Mouse (Mus musculus) hindbrain, embryonic 10.5 days (tissue): ENCODE measurements around the gene Paics. TPM values are rescaled to one million over a fixed set of nuclear protein-coding genes. Genes with fewer than 3 reads are reported as not detected.

Source experiments
- DNase-seq: peaks from one replicate; pipeline ENCODE4 v3.0.0-alpha.2; 2017; ENCODE audit warnings: low spot score
- H3K27ac ChIP-seq: fragments of 300-500 bp; sonication (generic); 2 replicates; pipeline ENCODE4 v1.5.1; 2016; ENCODE audit warnings: mild to moderate bottlenecking, moderate library complexity
- H3K27me3 ChIP-seq: fragments of 300-500 bp; sonication (generic); 2 replicates; pipeline ENCODE4 v1.6.1; 2016; ENCODE audit warnings: mild to moderate bottlenecking; ENCODE audit not compliant: poor library complexity, insufficient read depth, severe bottlenecking
- H3K36me3 ChIP-seq: fragments of 300-500 bp; sonication (generic); 2 replicates; pipeline ENCODE4 v1.6.1; 2016; ENCODE audit warnings: mild to moderate bottlenecking, moderate library complexity
- H3K4me1 ChIP-seq: fragments of 300-500 bp; sonication (generic); replicated peaks from 2 replicates; pipeline ENCODE4 v1.6.1; 2016; ENCODE audit warnings: mild to moderate bottlenecking
- H3K4me3 ChIP-seq: fragments of 300-500 bp; sonication (generic); 2 replicates; pipeline ENCODE4 v1.5.1; 2016; ENCODE audit warnings: mild to moderate bottlenecking, moderate library complexity
- H3K9me3 ChIP-seq: fragments of 300-500 bp; sonication (generic); 2 replicates; pipeline ENCODE4 v1.6.1; 2016; ENCODE audit warnings: mild to moderate bottlenecking, moderate library complexity
- WGBS: fragments of 180-500 bp; shearing (Covaris S2); methylation state at CpG from one replicate; pipeline ENCODE4 v1.1.7; 2016; 5-methylcytosine and 5-hydroxymethylcytosine counted together
- polyA plus RNA-seq: library from polyadenylated mRNA; unstranded; fragments of >200 nt; fragmentation: Nextera tagmentation; extraction: Ambion mirVana; gene quantifications from 2 replicates; pipeline ENCODE4 v1.2.1, GENCODE M21; 2016

Gene Paics
- polyA plus RNA-seq, 1 experiment from 2014 or later, result 337 TPM

- H3K9me3 ChIP-seq, result peaks cover 12% of the 10 kb centered on the region; the same call in 1 of the 2 replicates
- no peak for DNase-seq
- peaks cover 53% of the 10 kb centered on the region for H3K36me3 ChIP-seq
- no peaks in the 10 kb centered on the region for H3K4me1 ChIP-seq
- no peaks in the 10 kb centered on the region for H3K27me3 ChIP-seq
- 77% methylated on average over 7 of the region's 7 CpGs for WGBS
- H3K27ac ChIP-seq, result no peak overlapping the region
- H3K4me3 ChIP-seq, result no peak overlapping the region
Measured at GRCm38 (mm10) chr5:76929180-76929877, 21.8 kb upstream of the Paics start.

DNA sequence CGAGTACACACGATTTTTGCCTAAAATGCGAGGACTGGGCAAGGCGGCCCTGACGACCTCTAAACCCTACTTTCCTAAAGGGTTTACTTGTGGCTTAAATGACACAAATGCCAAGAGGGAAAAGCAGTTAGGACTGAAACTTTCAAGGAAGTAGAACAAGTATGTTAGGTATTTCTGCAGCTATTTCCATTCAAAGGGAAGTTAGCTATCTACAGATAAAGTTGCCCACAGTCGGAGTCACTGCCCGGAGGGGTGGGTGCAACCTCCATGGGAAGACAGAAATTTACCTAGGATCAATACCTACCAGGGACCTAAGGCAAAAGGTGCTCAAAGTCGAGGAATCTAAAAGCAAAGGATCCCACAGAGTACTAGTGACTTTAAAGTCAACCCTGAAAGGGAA is 11.4 kb upstream of the Paics start:
- DNase-seq, result no peak
- Histone ChIP-seq H3K27ac (no peak overlapping the region), H3K9me3 (peaks cover 8% of the 10 kb centered on the region; the same call in 1 of the 2 replicates), H3K36me3 (peaks cover 44% of the 10 kb centered on the region), H3K4me1 (no peaks in the 10 kb centered on the region), H3K4me3 (no peak overlapping the region), H3K27me3 (no peaks in the 10 kb centered on the region)
- WGBS, result 95% methylated on average over 8 of the region's 8 CpGs

DNA sequence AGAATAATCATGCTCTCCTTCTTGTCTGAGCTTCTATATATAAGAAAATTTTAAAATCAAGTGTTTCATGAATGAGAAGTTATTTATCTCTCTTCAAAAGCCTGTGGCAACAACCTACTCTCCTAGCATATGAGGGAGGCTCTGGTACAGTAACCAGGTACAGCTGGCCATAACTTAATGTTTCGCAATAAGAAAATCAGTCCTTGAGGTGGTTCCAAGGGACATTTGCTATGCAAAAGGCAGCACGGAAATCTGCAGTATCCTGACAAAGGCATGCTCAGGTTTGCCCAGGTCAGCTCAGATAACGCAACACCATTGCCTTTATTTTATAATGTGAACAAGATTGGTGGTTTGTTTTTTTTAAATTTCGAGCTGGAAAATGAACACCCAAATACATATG is 9.1 kb upstream of the Paics start:
- no peak for DNase-seq
- Histone ChIP-seq H3K4me3 (no peak overlapping the region), H3K27me3 (no peaks in the 10 kb centered on the region), H3K9me3 (peaks cover 8% of the 10 kb centered on the region; the same call in 1 of the 2 replicates), H3K4me1 (0 out of 2 replicates have a peak, but pooled peaks cover 16% of the 10 kb centered on the region), H3K36me3 (peaks cover 55% of the 10 kb centered on the region), H3K27ac (no peak overlapping the region)
- WGBS, result 92% methylated on average over 4 of the region's 4 CpGs

DNA sequence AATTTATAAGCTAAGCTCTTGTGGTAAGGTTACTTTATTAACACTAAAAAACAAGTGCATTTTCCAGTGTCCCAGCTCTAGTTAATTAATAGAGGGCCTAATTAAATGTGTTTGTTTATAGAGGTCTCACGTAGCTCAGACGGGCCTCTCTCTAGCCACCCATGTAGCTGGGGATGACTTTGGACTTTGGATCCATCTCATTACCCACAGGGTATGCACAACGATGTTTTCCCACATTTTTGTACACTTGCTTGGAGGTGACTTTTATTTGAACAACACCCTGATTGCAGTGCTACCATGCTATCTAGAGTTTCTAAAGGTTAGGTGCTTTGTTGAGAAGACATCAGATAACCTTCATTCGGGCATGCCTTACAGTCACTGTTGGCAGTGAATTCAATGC is 8.6 kb upstream of the Paics start:
- H3K27ac ChIP-seq, result no peak overlapping the region
- H3K36me3 ChIP-seq, result peaks cover 60% of the 10 kb centered on the region
- no peak overlapping the region for H3K4me3 ChIP-seq
- peaks cover 8% of the 10 kb centered on the region; the same call in 1 of the 2 replicates for H3K9me3 ChIP-seq
- 0 out of 2 replicates have a peak, but pooled peaks cover 16% of the 10 kb centered on the region for H3K4me1 ChIP-seq
- no peak for DNase-seq
- 97% methylated on average over 4 of the region's 4 CpGs for WGBS
- no peaks in the 10 kb centered on the region for H3K27me3 ChIP-seq

GRCm38 (mm10) chr5:76944965-76945677 is 6.0 kb upstream of the Paics start:
- peaks cover 71% of the 10 kb centered on the region for H3K36me3 ChIP-seq
- H3K9me3 ChIP-seq, result no peaks in the 10 kb centered on the region
- DNase-seq, result no peak
- no peaks in the 10 kb centered on the region for H3K27me3 ChIP-seq
- H3K4me3 ChIP-seq, result no peak overlapping the region
- H3K4me1 ChIP-seq, result peaks cover 36% of the 10 kb centered on the region
- H3K27ac ChIP-seq, result no peak overlapping the region
- WGBS, result 80% methylated on average over 6 of the region's 6 CpGs

DNA sequence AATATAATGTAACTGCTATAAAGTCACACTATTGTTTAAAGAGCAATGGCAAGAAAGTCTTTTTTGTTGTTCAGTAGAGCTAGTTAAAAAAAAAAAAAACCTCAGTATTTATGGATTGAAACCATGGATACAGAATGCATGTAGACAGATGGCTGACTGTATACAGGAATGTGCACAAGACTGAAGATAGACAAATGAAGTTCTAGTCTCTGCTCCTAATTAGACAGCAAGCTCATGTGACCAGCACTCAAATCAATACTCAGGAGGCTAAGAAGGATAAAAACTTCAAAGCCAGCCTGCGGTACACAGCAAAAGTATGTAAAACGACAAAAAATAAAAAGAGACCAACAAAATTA is 5.5 kb upstream of the Paics start:
- no peaks in the 10 kb centered on the region for H3K27me3 ChIP-seq
- no peaks in the 10 kb centered on the region for H3K9me3 ChIP-seq
- no peak overlapping the region for H3K4me3 ChIP-seq
- WGBS, result 88% methylated on average over 2 of the region's 2 CpGs
- peaks cover 40% of the 10 kb centered on the region for H3K4me1 ChIP-seq
- H3K27ac ChIP-seq, result no peak overlapping the region
- H3K36me3 ChIP-seq, result peaks cover 66% of the 10 kb centered on the region
- DNase-seq, result no peak

DNA sequence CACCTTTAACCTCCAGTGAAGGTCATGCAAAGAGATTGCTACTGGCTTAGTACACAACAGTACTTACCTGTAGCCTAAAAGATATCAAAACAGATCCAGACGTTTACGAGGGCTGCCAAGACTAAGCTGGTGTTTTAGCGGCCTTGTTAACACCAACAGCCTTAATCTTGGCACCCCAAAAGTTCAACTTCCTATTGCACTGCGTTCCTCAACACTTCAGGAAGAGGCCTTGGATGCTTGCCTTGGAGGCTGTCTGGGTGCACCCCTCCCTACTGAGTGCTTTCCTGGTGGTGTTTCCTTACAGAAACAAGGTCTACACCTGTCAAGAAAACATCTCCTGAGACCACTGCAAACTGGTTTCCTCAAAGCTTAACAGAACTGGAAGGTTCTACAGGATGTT is 4.0 kb upstream of the Paics start:
- Histone ChIP-seq H3K4me3 (no peak overlapping the region), H3K9me3 (no peaks in the 10 kb centered on the region), H3K27ac (no peak overlapping the region), H3K4me1 (peaks cover 40% of the 10 kb centered on the region), H3K36me3 (peaks cover 51% of the 10 kb centered on the region), H3K27me3 (no peaks in the 10 kb centered on the region)
- 92% methylated on average over 4 of the region's 4 CpGs for WGBS
- no peak for DNase-seq

DNA sequence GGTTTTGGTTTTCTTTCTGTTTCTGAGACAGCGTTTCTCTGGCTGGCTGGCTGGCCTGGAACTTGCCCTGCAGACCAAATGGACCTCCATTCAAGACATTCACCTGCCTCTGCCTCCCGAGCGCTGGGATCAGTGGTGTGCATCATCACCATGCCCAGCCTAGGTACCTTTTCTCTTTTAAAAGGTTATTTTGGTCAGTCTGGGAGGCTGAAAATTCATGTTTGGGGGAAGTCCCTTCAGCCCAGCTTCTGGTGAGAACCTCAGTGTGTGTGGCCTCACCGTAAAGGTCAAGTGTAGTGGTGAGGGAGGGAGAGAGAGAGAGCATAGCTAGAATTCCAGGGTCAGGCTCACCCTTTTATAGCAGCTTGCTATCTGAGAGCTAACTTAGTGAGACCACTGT is 3.3 kb upstream of the Paics start:
- 92% methylated on average over 4 of the region's 4 CpGs for WGBS
- no peak for DNase-seq
- H3K27ac ChIP-seq, result no peak overlapping the region
- peaks cover 45% of the 10 kb centered on the region for H3K36me3 ChIP-seq
- H3K27me3 ChIP-seq, result no peaks in the 10 kb centered on the region
- H3K4me1 ChIP-seq, result peaks cover 46% of the 10 kb centered on the region
- H3K9me3 ChIP-seq, result no peaks in the 10 kb centered on the region
- no peak overlapping the region for H3K4me3 ChIP-seq

- H3K27ac ChIP-seq, result peak overlapping the region; percentile 92
Measured at GRCm38 (mm10) chr5:76950343-76951105, 583 bp upstream of the Paics start.

GRCm38 (mm10) chr5:76952112-76953040 is 1.3 kb downstream of the Paics start:
- Histone ChIP-seq H3K27me3 (no peaks in the 10 kb centered on the region), H3K27ac (peak overlapping the region; percentile 92), H3K4me3 (peak overlapping the region; percentile 68), H3K4me1 (peaks cover 46% of the 10 kb centered on the region), H3K9me3 (no peaks in the 10 kb centered on the region), H3K36me3 (peaks cover 59% of the 10 kb centered on the region)
- 26% methylated on average over 7 of the region's 7 CpGs for WGBS
- no peak for DNase-seq

More at GRCm38 (mm10) chr5:76950343-76951105, 583 bp upstream of the Paics start:
- Histone ChIP-seq H3K9me3 (no peaks in the 10 kb centered on the region), H3K36me3 (peaks cover 55% of the 10 kb centered on the region), H3K27me3 (no peaks in the 10 kb centered on the region), H3K4me1 (peaks cover 59% of the 10 kb centered on the region), H3K4me3 (peak overlapping the region; percentile 68)
- WGBS, result under 1% methylated on average over 24 of the region's 24 CpGs
- no peak for DNase-seq

DNA sequence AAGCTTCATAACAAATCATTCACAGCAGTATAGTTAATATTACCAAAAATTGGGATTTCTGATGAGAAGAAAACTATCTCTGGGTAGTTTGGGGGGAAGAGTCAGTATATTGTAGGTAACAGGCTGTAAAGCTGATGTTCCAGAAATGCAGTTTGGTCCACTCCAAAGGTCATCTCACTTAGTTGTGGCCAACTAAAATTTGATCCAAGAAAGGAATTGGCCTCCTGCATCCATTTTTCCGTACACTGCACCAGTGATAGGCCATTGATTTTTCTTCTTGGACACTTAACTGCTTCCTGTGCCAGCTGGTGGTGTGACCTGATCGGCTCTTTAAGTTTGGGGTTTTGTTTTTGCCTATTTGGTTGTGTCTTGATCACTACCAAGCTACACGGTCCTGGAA is 2.7 kb downstream of the Paics start:
- Histone ChIP-seq H3K9me3 (no peaks in the 10 kb centered on the region), H3K4me3 (0 out of 2 replicates have a peak overlapping the region, but pooled peaks have one; percentile 68), H3K36me3 (peaks cover 59% of the 10 kb centered on the region), H3K4me1 (peaks cover 36% of the 10 kb centered on the region), H3K27me3 (no peaks in the 10 kb centered on the region), H3K27ac (no peak overlapping the region)
- no peak for DNase-seq
- 84% methylated on average over 3 of the region's 3 CpGs for WGBS
